Mouse (Mus musculus): Measurements from ENCODE around the gene Oprm1.
"Not testable (repeated sequence)": the region's sequence is repeated elsewhere in the genome, so short reads cannot be mapped to it uniquely, and the experiment has no call there.

Oprm1 gene

GRCm38 (mm10) chr10:6977843-6978242 lies 219.5 kb downstream of the Oprm1 start:
- no peak for DNase-seq (ENCODE audit: low read depth, low spot score)

- no peak for DNase-seq (ENCODE audit: low read depth, low spot score)
These were observed 220.4 kb downstream of the Oprm1 start for GRCm38 (mm10) chr10:6978733-6979132.

DNA sequence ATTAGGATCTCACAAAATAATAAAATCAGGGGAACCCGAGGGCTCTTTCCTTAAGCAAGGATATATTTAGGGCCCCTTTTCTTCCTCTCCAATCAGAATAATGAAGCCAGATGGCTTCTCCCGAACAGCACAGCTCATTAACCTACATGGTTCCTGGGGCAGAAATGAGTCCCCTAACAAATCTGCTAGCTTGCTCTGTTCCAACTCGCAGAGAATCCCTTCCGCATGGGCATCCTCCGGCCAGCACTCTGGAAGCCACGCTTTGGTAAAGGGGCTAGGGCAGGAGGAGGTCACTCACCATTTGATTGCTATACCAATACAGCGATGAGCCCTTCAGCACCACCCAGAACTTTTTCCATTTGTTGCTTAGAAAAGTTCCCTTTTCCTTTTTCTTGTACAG lies 220.9 kb downstream of the Oprm1 start:
- DNase-seq (ENCODE audit: low read depth, low spot score) = no peak

DNA sequence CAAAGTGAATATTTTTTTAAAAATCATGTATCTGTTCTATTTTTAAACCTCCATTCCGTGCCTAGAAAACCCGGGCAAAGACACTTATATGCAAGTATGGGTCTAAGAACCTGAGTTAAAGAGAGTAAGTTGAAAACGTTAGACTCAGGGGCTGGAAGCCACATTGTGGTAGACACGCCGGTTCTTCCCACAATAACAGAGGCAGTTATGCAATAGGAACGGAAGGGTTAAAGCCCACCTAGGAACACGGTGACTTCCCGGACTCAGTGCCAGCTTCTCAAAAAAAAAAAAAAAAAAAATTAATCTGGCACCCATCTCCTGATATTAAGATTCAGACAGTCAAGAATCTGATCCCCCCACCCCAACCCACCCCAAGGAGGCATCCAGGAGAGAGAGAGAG lies 221.5 kb downstream of the Oprm1 start:
- no peak for DNase-seq (ENCODE audit: low read depth, low spot score)

- DNase-seq (ENCODE audit: low read depth, low spot score) = no peak
These were observed 221.9 kb downstream of the Oprm1 start for GRCm38 (mm10) chr10:6980236-6980635.

- no peak for DNase-seq (ENCODE audit: low read depth, low spot score)
These were observed 224.4 kb downstream of the Oprm1 start for GRCm38 (mm10) chr10:6982751-6983151.

DNA sequence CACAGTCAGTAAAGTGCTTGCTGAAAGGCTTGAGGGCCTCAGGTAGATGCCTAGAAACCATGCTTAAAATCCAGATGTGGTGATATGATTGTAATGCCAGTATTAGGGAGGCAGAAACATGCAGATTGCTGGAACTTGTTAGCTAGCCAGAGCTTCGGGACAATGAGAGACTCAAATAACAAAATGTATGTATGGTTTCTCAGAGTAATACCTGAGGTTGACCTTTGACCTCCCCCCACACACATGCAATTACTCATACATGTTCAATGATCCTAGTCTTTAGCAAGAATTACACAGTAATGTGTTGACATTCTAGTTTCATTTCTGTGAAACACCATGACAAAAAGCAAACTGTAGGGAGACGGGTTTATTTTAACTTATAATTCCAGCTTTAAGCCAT lies 225.1 kb downstream of the Oprm1 start:
- DNase-seq (ENCODE audit: low read depth, low spot score) = no peak

DNA sequence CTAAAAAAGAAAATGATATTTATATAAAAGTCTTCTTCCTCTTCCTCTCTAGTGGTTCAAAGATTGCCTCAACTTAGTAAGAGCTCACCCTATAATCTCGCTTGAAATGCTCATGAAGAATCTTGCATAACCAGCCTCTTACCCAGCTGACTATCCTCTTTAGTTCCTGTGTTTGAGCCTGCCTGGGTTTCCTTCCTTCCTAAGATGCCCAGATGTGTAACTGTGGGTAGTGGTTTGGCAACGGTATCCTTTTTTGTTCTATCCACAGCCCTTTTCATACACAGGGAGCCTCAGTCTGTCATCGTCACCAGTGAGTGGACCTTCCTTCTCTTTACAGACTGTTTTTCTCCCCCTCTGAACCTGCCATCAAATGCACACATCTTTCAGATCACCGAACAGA lies 227.9 kb downstream of the Oprm1 start:
- no peak for DNase-seq (ENCODE audit: low read depth, low spot score)

DNA sequence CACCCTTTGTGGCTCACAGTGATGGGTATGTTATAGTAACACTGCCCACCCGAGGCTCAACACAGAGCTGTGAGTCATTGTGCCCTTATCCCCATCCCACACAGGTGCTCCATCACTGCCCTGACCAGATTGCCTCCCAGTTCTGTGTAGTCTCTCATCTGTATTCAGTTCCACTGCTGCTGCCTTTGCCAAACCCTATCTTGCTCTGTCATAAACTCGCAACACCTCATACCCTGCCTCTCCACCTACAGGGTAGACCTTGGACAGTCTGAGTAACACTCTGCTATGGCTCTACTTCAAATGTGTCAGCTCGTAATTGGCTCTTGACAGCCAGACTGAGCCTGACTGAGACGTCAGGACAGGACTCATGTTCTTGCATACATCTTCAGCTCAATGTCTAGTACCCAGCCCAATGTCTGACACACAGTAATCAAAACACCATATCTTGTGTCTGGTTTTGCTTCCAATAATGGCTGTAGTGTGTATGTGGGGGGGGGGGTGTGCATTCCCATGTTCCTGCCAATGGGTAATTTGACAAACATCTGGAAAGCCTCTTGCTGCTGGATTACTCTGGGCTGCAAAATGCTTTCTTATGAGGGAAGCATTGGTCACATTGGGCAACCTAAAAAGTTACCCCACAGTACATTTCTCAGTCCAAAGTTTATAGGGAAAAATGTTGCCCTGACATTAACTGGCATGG lies 229.2 kb downstream of the Oprm1 start:
- no peak for DNase-seq (ENCODE audit: low read depth, low spot score)

DNA sequence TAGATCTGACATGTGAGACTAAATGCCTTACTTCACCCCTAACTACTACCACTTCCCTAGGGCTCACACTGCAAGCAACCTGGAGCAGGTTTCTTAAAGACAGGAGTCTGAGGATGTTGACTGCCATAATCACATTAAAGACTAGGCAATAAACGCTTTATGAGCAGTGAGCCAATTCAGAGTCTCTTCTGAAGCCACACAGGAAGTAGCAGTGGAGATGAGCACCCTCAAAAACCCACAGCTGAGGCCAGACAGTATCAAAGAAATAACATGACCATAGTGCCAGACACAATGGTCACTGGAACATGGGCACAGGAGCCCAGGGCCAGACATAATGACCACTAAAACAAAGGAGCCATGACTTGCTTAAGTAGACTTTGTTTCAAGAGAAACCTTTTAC lies 230.2 kb downstream of the Oprm1 start:
- DNase-seq (ENCODE audit: low read depth, low spot score) = no peak

- no peak for DNase-seq (ENCODE audit: low read depth, low spot score)
These were observed 238.6 kb downstream of the Oprm1 start for GRCm38 (mm10) chr10:6996895-6997294.

GRCm38 (mm10) chr10:6998576-6999250 lies 240.4 kb downstream of the Oprm1 start:
- DNase-seq (ENCODE audit: low read depth, low spot score) = no peak

DNA sequence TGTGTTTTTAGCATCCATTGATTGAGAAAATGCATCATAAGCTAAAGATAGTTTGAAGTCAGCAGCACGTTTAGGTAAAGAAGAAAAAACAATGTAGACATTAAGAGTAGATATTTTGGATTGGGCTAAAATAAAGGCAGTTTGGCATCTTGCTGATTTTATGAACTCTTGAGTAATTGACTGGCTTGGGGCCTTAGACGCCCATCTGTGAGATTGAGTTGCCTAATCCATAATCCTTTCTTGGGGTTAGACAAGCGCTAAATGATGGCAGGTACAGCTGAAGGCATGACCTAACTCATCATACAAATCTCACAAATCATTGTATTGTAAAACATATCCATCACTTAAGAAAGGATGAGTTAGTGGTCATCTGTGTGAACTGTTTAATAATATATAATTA lies 241.0 kb downstream of the Oprm1 start:
- no peak for DNase-seq (ENCODE audit: low read depth, low spot score)

DNA sequence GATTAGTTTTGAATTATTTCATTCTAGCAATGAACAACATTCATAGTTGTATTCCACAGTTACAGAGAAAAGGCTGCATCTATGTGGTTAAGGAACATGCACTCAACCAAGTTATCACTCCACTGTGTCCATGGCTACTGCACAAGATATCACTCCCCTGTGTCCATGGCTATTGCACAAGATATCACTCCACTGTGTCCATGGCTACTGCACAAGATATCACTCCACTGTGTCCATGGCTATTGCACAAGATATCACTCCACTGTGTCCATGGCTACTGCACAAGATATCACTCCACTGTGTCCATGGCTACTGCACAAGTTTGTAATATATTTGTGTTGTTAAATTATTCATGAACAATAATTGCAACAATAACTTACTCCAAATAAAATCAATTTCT lies 245.6 kb downstream of the Oprm1 start:
- not testable (repeated sequence) for DNase-seq (ENCODE audit: low read depth, low spot score)

DNA sequence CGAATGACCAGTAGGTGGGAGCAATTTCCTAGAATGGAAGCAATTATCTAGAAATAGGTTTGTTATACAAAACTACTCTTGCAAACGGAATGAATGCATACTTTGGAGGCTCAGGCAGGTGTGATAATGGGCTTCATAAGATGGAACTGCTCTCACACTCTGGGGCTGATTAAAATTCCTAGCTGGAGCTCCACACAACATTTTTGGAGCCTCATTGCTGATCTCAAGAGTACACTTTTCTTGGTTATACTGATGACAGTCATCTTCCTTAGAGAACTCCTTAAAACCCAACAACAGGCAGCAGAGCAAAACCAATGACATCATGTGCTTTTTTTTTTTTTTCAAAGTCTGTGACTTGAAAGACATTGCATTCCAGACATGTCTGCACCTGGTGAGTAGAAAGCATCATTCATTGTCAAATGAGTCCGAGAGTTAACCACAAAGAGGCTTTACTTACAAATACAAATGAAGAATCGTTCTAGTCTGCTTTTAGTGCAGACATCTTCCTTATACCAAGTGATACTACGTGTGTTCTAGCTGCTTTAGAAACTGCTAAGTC lies 246.8 kb downstream of the Oprm1 start:
- DNase-seq (ENCODE audit: low read depth, low spot score) = no peak

DNA sequence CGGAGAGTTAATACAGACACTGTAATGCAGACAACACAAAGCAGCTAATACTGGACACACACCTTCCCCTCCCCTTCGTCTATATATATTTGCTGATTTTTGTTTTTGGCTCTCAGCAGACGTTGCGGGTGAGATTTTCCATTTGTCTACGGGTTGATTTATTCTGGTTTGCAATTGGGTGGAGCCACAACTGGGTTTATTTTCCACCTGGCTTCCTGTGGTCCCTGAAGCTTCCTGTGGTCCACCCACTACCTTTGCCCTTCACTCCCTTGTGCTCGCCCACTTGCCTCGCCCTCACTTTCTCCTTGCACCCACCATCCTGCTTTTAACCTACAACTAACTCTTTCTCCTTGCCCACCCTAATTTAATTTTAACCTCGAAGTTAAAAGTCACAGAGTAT lies 252.2 kb downstream of the Oprm1 start:
- no peak for DNase-seq (ENCODE audit: low read depth, low spot score)

- DNase-seq (ENCODE audit: low read depth, low spot score) = no peak
These were observed 256.9 kb downstream of the Oprm1 start for GRCm38 (mm10) chr10:7015199-7015598.

DNA sequence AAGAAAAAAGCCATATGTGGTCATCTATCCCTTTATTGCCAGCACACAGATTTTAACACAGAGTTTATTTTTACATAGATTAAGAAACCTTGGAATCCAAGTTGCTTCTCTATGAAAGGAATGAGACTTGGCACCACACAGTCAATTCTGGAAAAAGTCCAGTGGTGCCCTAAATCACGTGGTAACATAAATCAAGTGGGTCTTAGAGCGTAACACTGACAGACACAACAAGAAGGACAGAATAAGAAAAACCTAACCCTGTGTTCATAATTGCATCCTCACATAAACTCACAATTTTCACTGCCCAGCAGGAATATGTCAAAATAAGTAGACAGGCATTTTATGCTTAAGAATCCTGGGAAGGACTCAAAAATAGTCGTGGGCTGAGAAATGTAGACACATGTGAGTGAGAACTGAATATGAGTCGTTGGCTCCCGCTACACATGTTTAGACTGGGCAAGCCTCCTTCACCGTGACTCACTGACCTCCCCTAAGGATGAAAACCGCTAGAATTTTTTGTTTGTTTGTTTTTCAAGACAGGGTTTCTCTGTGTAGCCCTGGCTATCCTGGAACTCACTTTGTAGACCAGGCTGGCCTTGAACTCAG lies 261.6 kb downstream of the Oprm1 start:
- DNase-seq (ENCODE audit: low read depth, low spot score) = no peak

DNA sequence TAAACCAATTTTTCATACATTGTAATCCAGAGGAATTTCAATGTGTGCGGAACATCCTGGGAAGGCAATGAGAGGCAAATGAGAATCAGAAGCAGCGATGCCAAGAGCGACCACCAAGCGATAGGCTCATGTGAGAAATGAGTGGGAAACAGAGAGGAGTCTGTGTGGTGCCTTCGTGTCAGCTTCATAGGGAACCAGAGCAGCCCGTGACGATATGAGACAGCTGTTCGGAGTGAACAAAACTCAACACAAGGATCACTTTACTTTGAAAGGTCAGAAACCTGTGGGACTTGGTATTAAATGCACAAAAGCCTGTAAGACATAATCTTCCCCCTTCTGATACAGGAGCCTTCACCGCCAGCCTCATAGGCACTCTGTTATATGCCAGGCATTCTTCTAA lies 262.2 kb downstream of the Oprm1 start:
- no peak for DNase-seq (ENCODE audit: low read depth, low spot score)

- DNase-seq (ENCODE audit: low read depth, low spot score) = no peak
These were observed 266.7 kb downstream of the Oprm1 start for GRCm38 (mm10) chr10:7025028-7025427.

DNA sequence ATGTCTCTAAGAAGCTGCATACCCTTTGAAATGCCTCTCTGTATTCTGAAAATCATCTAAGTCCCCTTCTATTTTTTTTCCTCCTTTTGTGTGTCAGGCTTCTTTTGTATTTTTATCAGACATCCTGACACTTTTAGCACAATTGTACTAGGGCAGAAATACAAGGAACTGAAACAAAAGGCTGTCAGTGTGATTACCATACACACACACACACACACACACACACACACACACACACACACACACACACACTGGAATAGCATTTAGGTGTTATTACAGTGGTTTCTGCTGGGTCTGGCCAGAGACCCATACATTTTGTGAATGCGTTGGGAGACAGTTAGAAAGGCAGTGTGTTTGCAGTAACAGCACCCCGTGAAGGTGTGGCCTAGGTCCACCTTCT lies 275.2 kb downstream of the Oprm1 start:
- DNase-seq (ENCODE audit: low read depth, low spot score) = no peak

DNA sequence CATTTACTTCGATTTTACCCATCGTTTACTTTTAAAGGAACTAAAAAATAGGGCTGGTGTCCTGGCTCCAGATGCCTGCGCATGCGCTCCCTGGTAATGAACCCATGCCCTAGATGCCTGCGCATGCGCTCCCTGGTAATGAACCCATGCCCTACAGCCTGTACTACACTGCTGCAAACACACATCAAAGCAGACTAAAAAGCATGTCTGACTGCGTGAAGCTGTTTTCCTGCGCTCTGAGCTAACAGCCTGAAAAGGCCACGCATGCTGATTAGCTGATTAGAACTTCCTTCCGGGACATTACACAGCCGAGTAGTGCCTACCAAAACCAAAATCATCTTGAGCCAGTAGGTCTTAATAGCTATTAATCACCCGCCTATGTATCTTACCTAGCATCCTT lies 277.2 kb downstream of the Oprm1 start:
- DNase-seq (ENCODE audit: low read depth, low spot score) = no peak

DNA sequence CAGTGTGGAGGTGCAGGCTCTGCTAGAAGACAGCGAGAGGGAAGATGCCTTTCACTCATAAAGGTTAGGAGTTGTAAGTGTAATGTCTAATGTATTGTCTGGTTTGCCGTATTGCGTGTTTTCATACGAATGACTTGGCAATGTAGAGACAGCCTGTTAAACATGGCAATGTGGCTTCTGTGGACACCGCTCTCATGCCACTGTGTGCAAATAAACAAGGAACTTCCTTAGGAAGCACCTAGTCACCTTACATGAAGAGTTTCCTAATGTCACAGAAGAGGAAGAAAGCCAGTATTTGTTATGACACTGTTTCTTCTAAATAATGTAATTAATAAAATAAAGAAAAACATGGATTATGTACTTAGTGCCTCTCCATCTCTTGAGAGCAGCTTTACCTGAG lies 278.9 kb downstream of the Oprm1 start:
- no peak for DNase-seq (ENCODE audit: low read depth, low spot score)

All from retina, adult 2 months (tissue).